Mouse (Mus musculus): ENCODE measurements around the gene Mdn1. TPM values are rescaled to one million over a fixed set of nuclear protein-coding genes. Genes with fewer than 3 reads are reported as not detected.

The Mdn1 gene
- total RNA-seq (2021) = 10 to 100 TPM; 27.1 to 37.3 TPM
- long read RNA-seq, experiment 1, partial matches to known transcripts = 3 of 4 reads
- long read RNA-seq, experiment 1, other reads (novel, unspliced or antisense) = 1 of 4 reads
- long read RNA-seq, experiment 2, partial matches to known transcripts = 2 of 2 reads
- long read RNA-seq, experiment 2, other reads (novel, unspliced or antisense) = 0 of 2 reads

- DNase-seq (ENCODE audit: low spot score in 2 of 2) = peak; percentile 97 to 99
These were observed at the start of gene Mdn1 for GRCm38 (mm10) chr4:32656918-32657662. Gene Mdn1, plus strand, starts transcription at chr4:32657119.

GRCm38 (mm10) chr4:32615034-32615881 is 41.7 kb upstream of the Mdn1 start, which contains the start of gene Casp8ap2:
Gene Casp8ap2, plus strand, starts transcription at chr4:32615451.
- peak; percentile 99 for DNase-seq (ENCODE audit: low spot score in 2 of 2)

- DNase-seq (ENCODE audit: low spot score in 2 of 2) = no peak
These were observed 35.3 kb upstream of the Mdn1 start for GRCm38 (mm10) chr4:32621637-32622036.

DNA sequence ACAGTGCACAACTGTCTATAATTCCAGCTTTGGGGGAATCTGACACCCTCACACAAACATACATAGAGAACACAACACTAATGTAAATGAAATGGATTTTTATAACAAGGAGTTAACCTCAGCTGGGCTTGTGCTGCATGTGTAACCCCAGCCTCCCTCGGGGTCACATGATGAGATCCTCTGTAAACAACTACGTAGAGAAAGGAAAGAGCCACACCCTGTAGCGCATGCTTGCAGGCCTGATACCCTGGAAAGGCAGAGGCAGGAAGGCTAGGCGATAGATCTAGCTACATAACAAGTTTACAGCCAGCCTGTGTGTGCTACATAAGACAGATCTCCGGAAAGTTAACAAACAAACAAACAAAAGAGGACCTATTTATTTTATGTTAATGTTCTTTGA is 5.2 kb upstream of the Mdn1 start:
- DNase-seq (ENCODE audit: low spot score in 2 of 2) = no peak

DNA sequence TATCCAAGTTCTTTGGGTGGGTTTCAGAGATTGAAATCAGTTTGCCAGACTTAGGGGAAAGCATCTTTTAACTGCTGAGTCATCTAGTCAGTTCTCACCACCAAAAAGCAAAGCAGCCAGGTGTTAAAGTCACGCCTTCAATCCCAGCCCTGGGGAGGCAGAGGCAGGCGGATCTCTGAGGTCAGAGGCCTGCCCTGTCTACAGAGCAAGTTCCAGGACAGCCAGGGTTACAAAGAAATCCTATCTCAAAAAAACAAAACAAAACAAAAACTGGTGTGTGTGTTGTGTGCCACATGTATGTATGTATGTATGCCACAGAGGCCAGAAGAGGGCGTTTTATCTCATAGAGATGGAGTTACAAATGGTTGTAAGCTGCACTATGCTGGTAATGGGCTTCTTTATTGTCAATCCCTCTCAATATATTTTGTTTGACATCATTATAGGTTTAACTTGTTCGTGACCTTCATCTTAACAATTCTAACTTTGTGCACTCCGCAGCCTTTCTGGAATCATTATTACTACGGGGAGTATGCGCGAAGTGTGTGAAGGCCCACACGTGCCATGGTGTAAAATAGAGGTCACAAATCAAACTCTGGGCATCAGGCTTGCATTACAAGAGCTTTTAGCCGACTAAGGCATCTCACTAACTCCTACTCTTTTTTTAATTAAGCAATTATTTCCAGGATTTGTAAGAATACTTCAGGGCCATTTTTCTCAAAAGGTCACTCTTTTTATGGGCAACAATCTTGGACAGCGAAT is 594 bp upstream of the Mdn1 start:
- DNase-seq (ENCODE audit: low spot score in 2 of 2) = no peak

GRCm38 (mm10) chr4:32665843-32666242 is 8.9 kb downstream of the Mdn1 start:
- no peak for DNase-seq (ENCODE audit: low spot score in 2 of 2)

- DNase-seq (ENCODE audit: low spot score in 2 of 2) = no peak
These were observed 11.4 kb downstream of the Mdn1 start for GRCm38 (mm10) chr4:32668291-32668690.

DNA sequence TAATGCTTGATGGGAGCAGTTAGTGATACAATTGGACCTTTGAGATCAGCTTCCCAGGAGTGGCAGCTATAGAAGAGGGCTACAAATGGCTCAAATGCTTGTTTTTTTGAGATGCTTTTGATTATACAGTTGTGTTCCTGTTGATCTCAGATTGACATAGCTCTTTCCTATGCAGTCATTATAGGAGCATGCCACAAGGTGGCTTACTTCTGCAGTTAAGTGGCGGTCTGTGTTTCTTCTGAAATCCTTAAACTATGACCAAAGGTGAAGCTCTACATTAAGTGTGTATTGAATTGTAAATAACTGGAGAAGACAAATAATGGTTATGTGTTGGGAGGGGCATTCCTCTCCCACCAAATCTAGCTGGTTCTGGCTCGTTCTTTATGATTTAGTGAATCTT is 12.9 kb downstream of the Mdn1 start:
- no peak for DNase-seq (ENCODE audit: low spot score in 2 of 2)

DNA sequence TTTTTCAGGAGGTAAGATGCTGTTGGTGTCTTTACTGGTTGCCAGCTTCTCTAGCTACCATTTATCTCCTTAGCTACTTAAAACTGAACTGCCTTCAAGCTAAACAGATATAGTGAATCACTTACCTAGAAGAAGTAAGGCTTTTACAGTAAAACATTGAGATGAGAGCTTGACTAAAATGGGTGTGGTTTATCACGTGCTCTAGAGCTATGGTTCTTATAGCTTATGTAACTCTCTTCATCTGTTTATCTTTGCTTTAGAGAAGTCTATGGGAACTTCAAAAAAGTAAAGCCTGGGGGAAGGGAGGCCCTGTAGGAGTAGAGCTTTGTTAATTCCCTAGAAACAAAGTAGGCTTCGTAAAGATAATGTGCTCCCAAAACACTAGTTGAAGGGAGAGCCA is 17.1 kb downstream of the Mdn1 start:
- no peak for DNase-seq (ENCODE audit: low spot score in 2 of 2)

GRCm38 (mm10) chr4:32677471-32677870 is 20.6 kb downstream of the Mdn1 start:
- no peak for DNase-seq (ENCODE audit: low spot score in 2 of 2)

- no peak for DNase-seq (ENCODE audit: low spot score in 2 of 2)
These were observed 23.9 kb downstream of the Mdn1 start for GRCm38 (mm10) chr4:32680843-32681242.

DNA sequence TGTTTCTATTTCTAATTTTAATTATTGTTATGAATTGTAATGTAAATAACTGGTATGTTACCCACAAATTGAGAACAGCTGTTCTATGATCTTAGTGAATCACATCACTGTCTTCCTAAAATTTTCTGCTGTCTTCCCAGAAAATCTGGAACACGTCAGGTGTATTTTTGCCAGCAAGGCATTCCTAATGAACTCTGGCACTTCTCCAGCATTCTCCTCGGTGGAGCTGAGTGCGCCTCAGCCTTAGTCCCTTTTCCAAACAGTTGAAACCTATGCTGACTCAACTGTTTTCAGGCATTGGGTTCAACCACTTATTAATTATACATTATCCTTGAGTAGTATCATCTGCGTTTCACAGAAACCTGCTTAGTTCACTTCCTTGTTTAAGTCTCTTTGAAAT is 25.6 kb downstream of the Mdn1 start:
- no peak for DNase-seq (ENCODE audit: low spot score in 2 of 2)

DNA sequence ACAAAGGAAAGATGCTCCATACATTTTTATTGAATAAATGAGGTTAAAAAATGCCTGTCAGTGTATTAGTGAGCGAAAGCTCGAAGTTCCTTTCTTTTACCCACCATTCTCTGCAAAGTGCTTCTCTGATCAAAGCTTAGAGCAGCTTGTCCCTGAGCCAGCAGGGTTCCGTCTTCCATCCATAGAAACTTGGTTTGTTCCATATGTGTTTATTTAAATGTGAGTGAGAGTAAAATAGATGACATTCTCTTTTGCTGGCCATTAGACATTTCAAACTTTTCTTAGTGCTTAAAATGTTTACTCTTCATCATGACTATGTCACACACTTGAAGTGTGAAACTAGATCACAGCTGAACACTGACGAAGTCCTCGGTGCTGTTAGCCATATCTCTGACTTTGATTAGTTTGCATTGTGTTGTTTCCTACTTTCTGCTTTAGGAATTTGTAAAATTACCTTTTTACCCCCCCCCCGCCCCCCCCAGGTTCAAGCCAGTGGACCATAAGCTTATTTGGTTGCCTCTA is 26.2 kb downstream of the Mdn1 start:
- DNase-seq (ENCODE audit: low spot score in 2 of 2) = no peak

- DNase-seq (ENCODE audit: low spot score in 2 of 2) = no peak
These were observed 60.8 kb downstream of the Mdn1 start for GRCm38 (mm10) chr4:32717733-32718132.

- no peak for DNase-seq (ENCODE audit: low spot score in 2 of 2)
These were observed 88.5 kb downstream of the Mdn1 start for GRCm38 (mm10) chr4:32745394-32745793.

DNA sequence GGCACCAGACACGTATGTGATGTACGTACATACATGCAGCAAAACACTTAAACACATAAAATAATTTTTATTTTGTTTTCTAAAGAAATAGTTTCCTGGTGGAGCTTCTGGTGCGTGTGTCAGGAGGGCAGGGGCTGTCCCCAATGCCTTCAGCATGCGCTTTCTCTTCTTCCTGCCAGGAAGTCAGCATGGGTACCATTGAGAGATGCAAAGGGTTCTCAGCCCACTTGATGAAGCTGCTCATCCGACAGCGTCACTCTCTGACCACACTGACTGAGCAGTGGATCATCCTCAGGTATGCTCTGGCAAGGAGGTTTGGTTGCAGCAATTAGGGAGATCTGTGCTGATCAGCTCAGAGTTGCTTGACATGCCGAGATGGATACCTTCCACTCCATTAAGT is 91.5 kb downstream of the Mdn1 start:
- DNase-seq (ENCODE audit: low spot score in 2 of 2) = no peak

DNA sequence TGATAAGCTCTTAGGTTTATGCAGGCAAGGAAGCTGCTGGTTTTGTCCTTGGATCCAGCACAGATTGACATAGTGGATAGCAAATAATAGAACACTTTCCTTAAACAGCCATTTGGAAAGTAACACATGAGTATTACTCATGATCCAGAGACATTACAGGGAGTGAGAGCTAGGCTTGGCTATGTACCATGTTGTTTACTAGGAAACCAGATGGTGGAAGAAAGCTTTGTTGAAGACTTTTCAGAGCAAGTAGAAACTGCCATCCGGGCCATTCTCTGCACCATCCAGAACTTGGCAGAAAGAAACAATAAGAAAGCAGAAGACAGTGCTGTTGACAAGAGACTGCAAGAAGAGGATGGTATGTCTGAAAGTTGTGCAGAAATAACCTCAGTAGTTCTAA is 93.8 kb downstream of the Mdn1 start:
- no peak for DNase-seq (ENCODE audit: low spot score in 2 of 2)

DNA sequence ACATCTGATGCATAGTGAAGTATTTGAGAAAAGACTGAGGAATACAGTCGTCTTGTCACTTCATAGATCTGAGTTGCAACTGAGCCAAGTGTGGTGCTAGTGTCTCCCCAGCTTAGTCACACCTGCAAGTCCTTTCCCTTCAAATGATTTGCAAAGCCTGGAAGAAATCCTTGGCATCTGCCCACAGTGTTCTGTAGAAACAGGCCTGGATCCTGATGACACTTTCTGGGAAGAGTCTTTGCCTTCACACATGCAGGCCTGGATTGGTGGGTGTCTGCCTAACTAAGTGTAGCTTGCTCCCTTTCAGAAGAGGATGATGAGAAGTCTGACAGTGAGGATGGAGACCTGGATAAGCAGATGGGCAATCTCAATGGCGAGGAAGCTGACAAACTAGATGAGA is 100.5 kb downstream of the Mdn1 start:
- DNase-seq (ENCODE audit: low spot score in 2 of 2) = peak; percentile 37 to 59

DNA sequence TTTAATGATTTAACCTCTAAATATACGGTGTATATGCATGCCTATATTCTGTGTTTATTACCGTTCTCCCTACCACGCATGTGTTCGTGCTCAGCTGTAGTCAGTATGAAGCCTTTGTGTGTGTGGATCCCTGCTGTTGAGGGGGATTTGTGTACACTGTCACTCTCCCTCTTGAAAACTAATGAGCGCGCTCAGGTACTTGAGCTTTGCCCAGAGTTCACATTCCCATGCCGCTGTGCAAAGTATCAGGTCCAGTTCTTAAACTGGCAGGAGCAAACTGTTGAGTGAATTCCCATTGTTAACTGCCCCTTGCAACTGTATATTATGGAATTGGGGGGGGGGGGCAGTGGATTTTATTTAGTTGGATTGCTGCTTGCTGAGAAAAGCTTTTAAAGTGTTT is 110.6 kb downstream of the Mdn1 start:
- DNase-seq (ENCODE audit: low spot score in 2 of 2) = no peak

DNA sequence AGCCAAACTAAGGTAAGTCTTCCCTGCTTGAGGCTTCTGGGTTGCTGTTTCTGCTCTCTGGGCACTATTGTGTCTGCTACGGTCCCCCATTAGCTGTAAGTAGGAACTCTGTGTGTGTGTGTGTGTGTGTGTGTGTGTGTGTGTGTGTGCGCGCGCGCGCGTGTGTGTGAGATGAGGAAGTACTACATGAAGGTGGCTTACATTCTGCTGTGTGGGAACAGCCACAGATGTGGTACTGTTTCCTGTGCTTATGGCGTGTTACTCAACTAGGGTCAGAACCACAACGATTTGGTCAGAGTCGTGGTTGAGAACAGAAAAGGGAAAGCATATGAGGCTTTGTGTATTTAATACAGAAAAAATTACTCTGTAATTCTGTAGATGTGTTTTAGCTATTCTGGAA is 111.1 kb downstream of the Mdn1 start:
- no peak for DNase-seq (ENCODE audit: low spot score in 2 of 2)

DNA sequence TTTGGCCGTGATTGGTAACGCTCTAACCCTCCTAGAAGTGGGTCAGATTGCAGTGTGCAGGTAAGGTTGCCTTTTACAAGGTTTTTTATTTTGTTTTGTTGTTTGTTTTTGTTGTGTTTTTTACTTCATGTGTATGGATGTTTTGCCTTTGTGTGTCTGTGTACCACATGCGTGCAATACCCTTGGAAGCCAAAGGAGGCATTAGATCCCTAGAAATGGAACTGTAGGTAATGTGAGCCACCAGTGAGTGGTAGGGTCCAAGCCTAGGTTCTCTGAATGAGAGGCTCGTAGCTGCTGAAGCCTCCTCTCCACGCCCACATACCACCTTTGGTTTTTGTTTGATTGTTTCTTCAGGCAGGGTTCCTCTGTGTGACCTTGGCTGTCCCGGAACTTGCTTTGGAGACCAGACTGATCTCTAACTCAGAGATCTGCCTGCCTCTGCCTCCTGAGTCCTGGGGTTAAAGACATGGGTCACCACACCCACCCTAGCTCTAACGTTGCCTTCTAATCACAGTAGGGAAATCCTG is 113.4 kb downstream of the Mdn1 start:
- DNase-seq (ENCODE audit: low spot score in 2 of 2) = no peak
